Mouse (Mus musculus) leukemia stem cell, adult 10-12 weeks (primary cell): ENCODE measurements around the gene Lcn10. TPM values are rescaled to one million over a fixed set of nuclear protein-coding genes. Genes with fewer than 3 reads are reported as not detected.

ENCODE experiments used
- polyA plus RNA-seq: library from polyadenylated mRNA; stranded (reverse); fragments of >175 nt; gene quantifications from 2 replicates; pipeline ENCODE4 v1.2.3, GENCODE M21; 2012; ENCODE audit warnings: low replicate concordance

Gene Lcn10
- polyA plus RNA-seq, result not detected in 2 replicates

GRCm38 (mm10) chr2:25682426-25682825 lies at the start of gene Lcn10:
Lcn10 (plus strand) TSS chr2:25682726.

GRCm38 (mm10) chr2:25652902-25653301 lies 29.6 kb upstream of the Lcn10 start, which contains the start of gene Lcn8:
Lcn8 (plus strand) TSS chr2:25653120.

GRCm38 (mm10) chr2:25657652-25658051 lies 24.9 kb upstream of the Lcn10 start, which contains the start of gene Lcn5:
Lcn5 (plus strand) TSS chr2:25657952.

DNA sequence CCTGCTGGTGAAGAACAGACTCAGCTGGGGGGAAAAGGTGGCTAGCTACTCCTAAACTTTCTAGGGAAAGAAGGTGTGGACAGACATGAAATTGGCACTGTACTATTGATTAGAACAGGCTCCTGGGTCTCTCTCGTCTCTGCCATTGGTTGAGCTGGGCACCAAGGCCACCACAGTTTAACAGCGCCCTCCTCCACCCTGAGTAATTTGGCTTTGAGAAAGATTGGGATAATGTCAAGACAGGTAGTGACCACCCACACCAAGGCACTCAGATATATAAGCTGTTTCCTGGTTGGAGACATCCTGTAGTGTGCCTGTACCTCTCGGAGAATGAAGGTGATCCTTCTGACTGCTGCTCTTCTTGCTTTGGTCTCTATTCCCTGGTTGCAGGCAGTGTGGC lies 6.0 kb upstream of the Lcn10 start, which contains the start of gene Lcn6:
Lcn6 (plus strand) TSS at position 301 of the 400 bp plus-strand sequence.

DNA sequence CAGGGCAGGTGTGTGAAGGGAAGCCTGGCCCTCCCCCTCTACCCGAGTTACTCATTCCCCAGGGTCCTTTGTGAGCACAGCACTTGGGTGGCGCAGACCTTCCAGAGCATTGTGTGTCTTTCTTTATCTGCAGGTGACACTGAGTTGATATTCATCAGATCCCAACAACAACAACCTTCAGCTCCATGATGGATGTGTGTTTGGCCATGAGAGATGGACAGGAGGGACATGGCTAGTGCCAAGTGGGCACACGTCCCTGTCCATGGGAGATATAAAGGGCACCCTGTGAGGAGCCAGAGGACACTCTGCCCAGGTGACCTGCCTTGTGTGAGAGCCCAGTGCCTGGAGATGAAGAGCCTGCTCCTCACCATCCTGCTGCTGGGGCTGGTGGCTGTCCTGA lies 17.2 kb downstream of the Lcn10 start, which contains the start of gene Obp2a:
Obp2a (plus strand) TSS at position 301 of the 400 bp plus-strand sequence.

GRCm38 (mm10) chr2:25706643-25707481 lies 24.3 kb downstream of the Lcn10 start, which contains the start of gene Bmyc:
Bmyc (plus strand) TSS chr2:25706739.

Other genes with a start within 250 kb of the Lcn10 start
- not detected in 2 replicates for gene Clic3, start 225.9 kb upstream of the Lcn10 start, polyA plus RNA-seq
- 30.3 and 31.6 TPM in 2 replicates for gene Paxx, start 221.6 kb upstream of the Lcn10 start, polyA plus RNA-seq
- gene Ptgds, start 212.7 kb upstream of the Lcn10 start, polyA plus RNA-seq, result not detected in 2 replicates
- not detected in 2 replicates for gene Lcn12, start 188.8 kb upstream of the Lcn10 start, polyA plus RNA-seq
- gene Fbxw5, start 182.0 kb upstream of the Lcn10 start, polyA plus RNA-seq, result 15.5 and 54.4 TPM in 2 replicates
- not detected in 2 replicates for gene C8g, start 181.0 kb upstream of the Lcn10 start, polyA plus RNA-seq
- gene Traf2, start 135.8 kb upstream of the Lcn10 start, polyA plus RNA-seq, result 3.7 and 9.7 TPM in 2 replicates
- gene Edf1, start 124.9 kb upstream of the Lcn10 start, polyA plus RNA-seq, result 336 and 839 TPM in 2 replicates
- 0.48 and 1.4 TPM in 2 replicates for gene Mamdc4, start 107.9 kb upstream of the Lcn10 start, polyA plus RNA-seq
- 1.0 and 2.6 TPM in 2 replicates for gene Phpt1, start 107.5 kb upstream of the Lcn10 start, polyA plus RNA-seq
- 3.0 and 3.9 TPM in 2 replicates for gene Ajm1, start 101.0 kb upstream of the Lcn10 start, polyA plus RNA-seq
- gene Rabl6, start 74.2 kb upstream of the Lcn10 start, polyA plus RNA-seq, result 67.9 and 125 TPM in 2 replicates
- not detected in 2 replicates for gene Ccdc183, start 65.0 kb upstream of the Lcn10 start, polyA plus RNA-seq
- 1.6 and 4.4 TPM in 2 replicates for gene Tmem141, start 60.7 kb upstream of the Lcn10 start, polyA plus RNA-seq
- 41.7 and 86.1 TPM in 2 replicates for gene Fcna, start 54.7 kb upstream of the Lcn10 start, polyA plus RNA-seq
- not detected in 2 replicates for gene Lcn8, start 29.6 kb upstream of the Lcn10 start, polyA plus RNA-seq
- not detected in 2 replicates for gene Lcn5, start 24.8 kb upstream of the Lcn10 start, polyA plus RNA-seq
- gene Lcn6, start 5.9 kb upstream of the Lcn10 start, polyA plus RNA-seq, result not detected in 2 replicates
- not detected in 2 replicates for gene Obp2a, start 17.3 kb downstream of the Lcn10 start, polyA plus RNA-seq
- 22.3 and 63.5 TPM in 2 replicates for gene Bmyc, start 24.0 kb downstream of the Lcn10 start, polyA plus RNA-seq
- gene Obp2b, start 54.3 kb downstream of the Lcn10 start, polyA plus RNA-seq, result not detected in 2 replicates
- not detected in 2 replicates for gene Lcn3, start 82.8 kb downstream of the Lcn10 start, polyA plus RNA-seq
- gene Lcn11, start 94.3 kb downstream of the Lcn10 start, polyA plus RNA-seq, result not detected in 2 replicates
- gene Gm13539, start 99.5 kb downstream of the Lcn10 start, polyA plus RNA-seq, result not detected in 2 replicates
- gene Glt6d1, start 133.1 kb downstream of the Lcn10 start, polyA plus RNA-seq, result not detected in 2 replicates
- not detected in 2 replicates for gene Lcn9, start 140.4 kb downstream of the Lcn10 start, polyA plus RNA-seq
- gene Sohlh1, start 164.5 kb downstream of the Lcn10 start, polyA plus RNA-seq, result not detected in 2 replicates
- 0.08 TPM in 1 of 2 replicates, not detected in the other for gene Kcnt1, start 181.0 kb downstream of the Lcn10 start, polyA plus RNA-seq